Mouse (Mus musculus) ovary, postnatal 14 days (tissue): ENCODE results near the gene Ntrk3.

Source experiments
- DNase-seq: peaks from one replicate; pipeline ENCODE4 v3.0.0; 2022; ENCODE audit warnings: low spot score

The Ntrk3 gene

DNA sequence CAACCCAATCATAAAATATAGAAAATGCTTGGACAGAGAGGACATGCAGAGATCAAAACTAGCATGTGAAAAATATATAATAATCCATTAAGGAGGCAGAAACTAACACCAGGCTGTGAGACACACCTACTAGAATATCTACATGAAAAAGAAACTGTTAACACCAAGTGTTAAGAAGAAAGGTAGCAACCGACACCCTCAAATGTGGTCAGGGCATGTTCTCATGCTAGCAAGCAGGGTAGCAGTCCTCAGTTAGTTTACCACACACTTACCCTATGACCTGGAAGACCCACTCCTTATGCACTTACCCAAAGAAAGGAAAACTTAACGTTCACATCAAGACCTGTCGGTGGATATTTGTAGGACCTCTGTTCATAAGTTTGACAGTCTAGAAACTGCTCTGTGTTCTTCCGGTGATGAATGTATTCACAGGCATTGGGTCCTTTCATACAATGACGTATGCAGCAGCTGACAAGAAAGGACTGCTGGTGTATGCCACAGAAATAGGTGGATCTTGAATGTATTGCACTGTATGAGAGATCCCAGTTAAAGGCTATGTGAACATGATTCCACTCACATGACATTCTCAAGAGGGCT is at the start of gene Ntrk3:
TSS of gene Ntrk3 (minus strand) at position 399 of the 597 bp plus-strand sequence.
- no peak for DNase-seq

- no peak for DNase-seq
Observed at GRCm38 (mm10) chr7:78785906-78786305, 48.1 kb upstream of the Ntrk3 start.

DNA sequence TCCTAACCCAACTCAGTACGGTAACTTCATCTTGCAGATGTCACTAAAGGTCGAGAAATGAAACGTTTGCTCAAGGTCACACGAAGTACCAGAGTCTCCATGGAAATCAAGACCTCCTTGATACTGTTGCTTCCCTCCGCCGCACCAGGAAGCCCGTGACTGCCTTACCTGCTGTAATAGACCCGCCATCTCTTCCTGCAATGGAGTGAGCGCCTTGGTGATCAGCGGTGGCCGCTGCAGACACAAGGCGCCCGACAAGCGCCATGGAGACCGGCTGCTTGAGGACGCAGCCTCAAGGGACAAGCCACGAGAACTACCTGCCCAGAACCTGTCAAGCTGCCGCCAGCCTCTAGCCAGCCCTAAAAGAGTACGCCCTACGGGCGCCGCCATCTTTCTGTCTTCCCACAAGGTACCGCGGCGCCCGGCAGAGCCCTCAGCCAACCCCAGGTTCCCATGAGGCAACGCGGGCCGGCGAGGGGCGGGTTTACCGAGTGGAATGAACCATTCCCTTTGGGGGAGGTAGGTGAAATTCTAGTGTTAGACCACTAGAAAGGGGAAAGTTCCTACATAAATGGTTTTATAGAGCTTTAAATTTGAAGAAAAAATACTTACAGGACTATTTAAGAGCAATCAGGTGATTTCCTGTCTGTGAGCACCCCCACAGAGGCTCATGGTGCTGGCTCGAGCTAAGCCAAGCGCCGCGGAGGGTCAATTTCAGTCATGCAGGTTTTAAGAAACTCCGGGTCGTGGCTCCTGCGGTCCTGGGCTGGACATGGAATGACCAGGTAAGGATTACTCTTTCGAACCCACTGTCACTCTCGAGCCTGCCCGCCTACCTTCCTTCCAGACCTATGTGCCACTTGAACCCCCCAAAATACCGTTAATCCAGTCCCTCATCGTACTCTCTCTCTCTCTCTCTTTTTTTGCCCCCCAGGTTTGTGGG is 45.1 kb upstream of the Ntrk3 start, which contains the start of the genes Mrps11 and Mrpl46:
TSS of gene Mrps11 (plus strand) at position 481 of the 943 bp plus-strand sequence.
TSS of gene Mrpl46 (minus strand) at position 893 of the 943 bp plus-strand sequence.
- DNase-seq = peak; percentile 75

DNA sequence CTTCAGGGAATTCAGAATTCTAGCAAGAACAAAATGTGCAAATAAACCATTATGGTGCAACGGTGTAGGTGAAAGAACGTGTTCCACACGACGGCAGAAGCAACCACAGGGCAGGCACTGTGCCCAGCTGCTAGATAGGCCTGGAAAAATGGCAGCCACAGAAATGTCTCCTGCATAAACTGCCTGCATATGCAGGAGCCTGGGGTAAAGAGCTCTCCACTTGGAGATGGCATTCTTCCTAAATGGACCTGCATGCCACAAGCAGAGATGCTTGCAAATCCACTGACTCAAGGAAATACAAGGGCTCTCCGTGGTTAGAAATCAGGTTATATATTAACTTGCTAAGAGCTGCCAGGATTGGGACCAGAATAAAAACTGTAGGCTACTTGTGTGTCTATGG is 40.9 kb upstream of the Ntrk3 start:
- no peak for DNase-seq

GRCm38 (mm10) chr7:78770936-78771335 is 33.1 kb upstream of the Ntrk3 start:
- DNase-seq = no peak

- no peak for DNase-seq
Observed at GRCm38 (mm10) chr7:78769075-78769652, 31.4 kb upstream of the Ntrk3 start.

DNA sequence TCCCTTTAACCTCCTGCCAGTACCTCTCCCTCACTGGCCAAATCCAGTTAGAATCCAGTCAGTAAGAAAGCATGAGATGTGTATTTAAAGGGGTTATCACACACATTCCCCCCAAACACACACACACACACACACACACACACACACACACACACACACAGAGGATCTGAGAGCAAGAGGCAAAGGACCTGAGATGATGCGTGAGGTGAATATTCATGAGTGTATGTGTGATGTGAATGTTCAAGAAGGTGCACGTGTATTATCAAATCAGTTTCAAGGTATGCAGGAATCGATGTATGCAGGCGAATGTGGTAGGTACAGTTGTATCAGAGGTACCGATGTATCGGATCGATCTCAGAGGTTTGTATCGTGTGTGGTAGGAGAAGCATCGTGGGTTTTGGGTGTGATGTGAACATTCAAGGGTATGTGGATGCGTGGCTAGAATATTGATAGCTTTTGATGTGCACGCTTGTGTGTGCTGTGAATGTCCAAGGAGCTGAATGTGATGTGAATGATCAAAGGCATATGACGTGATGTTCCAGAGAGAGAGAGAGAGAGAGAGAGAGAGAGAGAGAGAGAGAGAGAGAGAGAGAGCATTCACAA is 30.2 kb upstream of the Ntrk3 start:
- no peak for DNase-seq

- peak; percentile 72 for DNase-seq
Observed at GRCm38 (mm10) chr7:78766019-78766683, 28.3 kb upstream of the Ntrk3 start.

GRCm38 (mm10) chr7:78765215-78765631 is 27.4 kb upstream of the Ntrk3 start:
- no peak for DNase-seq

DNA sequence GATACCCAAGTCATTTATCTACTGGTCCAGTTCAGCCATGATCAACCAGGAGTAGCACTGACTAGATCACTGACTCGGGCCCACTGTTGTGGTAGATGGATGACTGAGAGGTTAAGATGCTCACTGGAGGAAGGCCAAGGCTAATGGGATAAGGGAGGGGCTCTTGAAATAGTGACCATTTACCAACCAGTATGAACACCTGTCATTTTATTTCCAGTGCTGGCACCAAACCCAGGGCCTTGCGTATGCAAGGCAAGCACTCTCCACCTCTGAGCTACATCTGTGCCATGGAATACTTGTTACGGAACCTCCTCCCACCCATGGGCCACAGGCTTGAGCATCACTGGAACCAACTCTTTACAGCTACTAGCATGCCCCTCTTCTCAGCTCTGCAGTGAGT is 26.0 kb upstream of the Ntrk3 start:
- DNase-seq = no peak

DNA sequence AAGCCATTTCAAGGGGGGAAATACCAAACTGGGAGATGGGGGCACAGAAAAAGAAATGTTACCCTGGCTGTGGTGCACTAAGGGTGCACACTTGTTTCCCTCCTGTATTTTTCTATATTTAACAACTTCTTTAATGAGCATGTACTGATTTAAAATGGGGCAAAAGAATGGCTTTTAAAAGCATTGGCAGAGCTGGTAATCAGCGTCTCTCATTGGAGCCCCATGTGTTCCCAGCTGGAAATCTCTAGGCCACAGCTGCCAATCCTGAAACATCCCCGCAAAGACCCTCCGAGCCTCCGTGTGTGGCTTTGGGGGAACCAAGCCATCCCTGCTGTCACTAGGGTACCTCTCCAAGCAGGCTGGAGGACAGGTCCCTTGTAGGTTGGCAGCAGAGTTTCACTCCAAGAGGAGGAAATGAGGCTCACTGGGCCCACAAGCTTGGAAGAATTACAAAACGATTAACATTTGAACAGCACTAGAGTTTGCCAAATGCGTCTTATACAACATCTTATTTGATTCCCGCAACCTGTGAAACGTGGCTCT is 16.7 kb upstream of the Ntrk3 start:
- no peak for DNase-seq

- no peak for DNase-seq
Observed at GRCm38 (mm10) chr7:78753752-78754457, 16.1 kb upstream of the Ntrk3 start.

GRCm38 (mm10) chr7:78752961-78753360 is 15.1 kb upstream of the Ntrk3 start:
- no peak for DNase-seq

GRCm38 (mm10) chr7:78743731-78744385 is 6.0 kb upstream of the Ntrk3 start:
- DNase-seq = no peak

GRCm38 (mm10) chr7:78739351-78740000 is 1.7 kb upstream of the Ntrk3 start:
- DNase-seq = no peak

DNA sequence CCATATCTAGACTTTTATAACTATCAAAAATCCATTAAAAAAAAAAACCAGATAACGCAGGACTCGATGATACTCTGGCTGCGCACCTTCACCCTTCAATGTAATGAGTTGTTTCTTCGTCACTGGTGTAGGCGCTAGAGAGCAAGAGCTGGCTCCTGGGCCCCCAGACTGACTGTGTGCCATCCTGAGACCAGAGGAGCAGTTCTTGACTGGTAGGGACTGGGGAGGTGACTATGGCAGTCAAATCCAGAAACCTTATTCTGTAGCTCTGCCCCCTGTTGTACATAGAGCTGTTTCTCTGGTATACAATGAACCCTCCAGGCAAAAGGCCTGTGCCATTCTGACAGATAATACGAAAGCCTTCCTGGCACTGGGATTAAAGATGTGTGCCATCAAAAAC is 616 bp downstream of the Ntrk3 start:
- no peak for DNase-seq

DNA sequence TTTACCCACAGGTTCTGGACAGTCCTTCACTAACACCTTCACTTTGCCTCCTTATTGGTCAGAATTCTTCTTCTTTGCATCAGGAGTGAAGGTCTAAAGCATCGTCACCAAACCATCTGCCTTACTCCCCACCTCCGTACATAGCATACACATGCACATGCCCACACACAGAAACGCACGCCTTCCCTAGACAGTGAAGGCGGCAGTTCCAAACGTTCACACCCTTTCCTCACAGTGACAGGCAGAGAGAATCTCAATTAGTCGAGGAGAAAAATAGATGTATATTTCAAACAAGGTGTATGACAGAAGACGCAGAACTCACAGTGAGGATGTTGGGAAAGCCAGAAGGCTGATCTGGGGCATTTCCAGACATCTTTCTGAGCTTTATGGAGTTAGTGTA is 6.4 kb downstream of the Ntrk3 start:
- DNase-seq = no peak

- DNase-seq = no peak
Observed at GRCm38 (mm10) chr7:78724591-78724990, 13.2 kb downstream of the Ntrk3 start.

- DNase-seq = no peak
Observed at GRCm38 (mm10) chr7:78722051-78722450, 15.8 kb downstream of the Ntrk3 start.
